Mouse (Mus musculus): ENCODE measurements around the gene Mylk.

- TF ChIP-seq FLI1 (IDR thresholded peaks at IDR 0.05; ENCODE audit: low read length): no peak
- TF ChIP-seq GATA1 (IDR thresholded peaks at IDR 0.05; ENCODE audit: borderline replicate concordance, low read length): no peak
Measured at GRCm38 (mm10) chr16:35007361-35007760, 262.4 kb downstream of the Mylk start.

Data from megakaryocyte, embryonic 14.5 days (primary cell).